25 mouse cellular contexts compared by ENCODE assay signal in the genomic region with DNA sequence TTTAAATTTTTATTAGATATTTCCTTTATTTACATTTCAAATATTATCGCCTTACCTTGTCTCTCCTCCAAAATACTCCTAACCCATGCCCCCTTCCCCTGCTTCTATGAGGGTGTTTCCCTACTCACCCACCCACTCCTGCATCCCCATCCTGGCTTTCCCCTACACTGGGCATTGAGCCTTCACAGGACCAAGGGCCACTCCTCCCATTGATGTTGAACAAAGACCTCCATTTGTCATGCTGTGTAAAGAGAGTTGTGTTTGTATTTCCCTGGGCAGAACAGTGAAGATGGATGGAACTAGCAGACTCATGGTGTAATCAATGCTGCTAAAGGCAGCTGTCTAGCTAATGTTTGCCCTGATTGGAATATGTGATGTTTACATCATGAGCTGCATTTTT.
A peak's percentile ranks its signal among the peaks of the same experiment; 100 is the strongest.
DNase-seq lines count a peak whose midpoint lies in the region; ATAC-seq lines count a peak whose summit lies in the region.
"Had no signal": no experiment of that assay in that cellular context is flagged by ENCODE, and none has a peak within 500 bp of the region (broad histone marks: within the 10 kb centered on the region; RNA-seq: fewer than 3 reads in every experiment).

No protein-coding gene starts in this region.

- peak; percentile 44; the same call in 1 of the 2 replicates for ATAC-seq in midbrain, embryonic 11.5 days (ENCODE audit: low FRiP score)
- ATAC-seq: forebrain, embryonic 13.5 days; inflammation-experienced regulatory T-cells, adult 6 months; midbrain, embryonic 15.5 days; Patski had no signal

- H3K27ac ChIP-seq in midbrain, embryonic 11.5 days (ENCODE audit: low read depth, low read length): no peak overlapping the region
- no peak overlapping the region for H3K27ac ChIP-seq in midbrain, embryonic 10.5 days (replicated peaks)
- H3K27ac ChIP-seq: forebrain, embryonic 13.5 days; layer of hippocampus, adult 2 months; left cerebral cortex, adult 2 months; limb, embryonic 13.5 days; midbrain, embryonic 15.5 days had no signal

- no peak overlapping the region for H3K4me2 ChIP-seq in midbrain, embryonic 11.5 days
- H3K4me2 ChIP-seq: forebrain, embryonic 13.5 days; limb, embryonic 13.5 days; liver, embryonic 11.5 days; midbrain, embryonic 15.5 days had no signal

- H3K4me3 ChIP-seq in midbrain, embryonic 11.5 days (ENCODE audit: low read depth, low read length): no peak overlapping the region
- H3K4me3 ChIP-seq in midbrain, embryonic 10.5 days: no peak overlapping the region
- H3K4me3 ChIP-seq: forebrain, embryonic 13.5 days; layer of hippocampus, adult 2 months; left cerebral cortex, adult 2 months; limb, embryonic 13.5 days; midbrain, embryonic 15.5 days had no signal

- DNase-seq in midbrain, embryonic 11.5 days (ENCODE audit: low spot score, missing footprints): no peak
- no peak for DNase-seq in midbrain, embryonic 10.5 days (ENCODE audit: low spot score)
- DNase-seq in embryo, embryonic 10 days (ENCODE audit: low spot score): peak; percentile 31
- DNase-seq in embryo, embryonic 9.5 days (ENCODE audit: extremely low spot score): peak; percentile 3
- DNase-seq in mesoderm, embryonic 11.5 days (ENCODE audit: low read depth, low spot score): peak; percentile 14
- no peak for DNase-seq in lung, adult 18-20 months
- DNase-seq in right cerebral cortex, adult 18-20 months: no peak
- DNase-seq: adrenal gland, postnatal 10 days; cerebellum, adult 11 months; cerebellum, adult 9-10 months; cerebellum, postnatal 36 days; gastrocnemius, postnatal 14 days; kidney, adult 18-20 months; kidney, postnatal 36 days; lung, postnatal 36 days; right cerebral cortex, postnatal 4 days; thymus, postnatal 4 days had no signal

- 87% methylated on average over 1 of the region's 1 CpGs for WGBS in midbrain, embryonic 11.5 days
- WGBS in midbrain, embryonic 10.5 days: 74% methylated on average over 1 of the region's 1 CpGs

- no peaks in the 10 kb centered on the region for H3K4me1 ChIP-seq in midbrain, embryonic 11.5 days (ENCODE audit: control insufficient read depth, insufficient read depth, low read length)
- H3K4me1 ChIP-seq in midbrain, embryonic 10.5 days: 0 out of 2 replicates have a peak, but pooled peaks cover 4% of the 10 kb centered on the region
- H3K4me1 ChIP-seq: forebrain, embryonic 13.5 days; limb, embryonic 13.5 days; midbrain, embryonic 15.5 days had no signal

- no peaks in the 10 kb centered on the region for H3K9me3 ChIP-seq in midbrain, embryonic 11.5 days (ENCODE audit: control insufficient read depth, low read length)
- H3K9me3 ChIP-seq in midbrain, embryonic 10.5 days (replicated peaks): no peaks in the 10 kb centered on the region
- H3K9me3 ChIP-seq: forebrain, embryonic 13.5 days; limb, embryonic 13.5 days; midbrain, embryonic 15.5 days had no signal

- no peaks in the 10 kb centered on the region for H3K27me3 ChIP-seq in midbrain, embryonic 11.5 days (ENCODE audit: control insufficient read depth, insufficient read depth, low read length)
- no peaks in the 10 kb centered on the region for H3K27me3 ChIP-seq in midbrain, embryonic 10.5 days (ENCODE audit: low read depth, poor library complexity, severe bottlenecking)
- H3K27me3 ChIP-seq: forebrain, embryonic 13.5 days; limb, embryonic 13.5 days; midbrain, embryonic 15.5 days; Patski had no signal

- H3K36me3 ChIP-seq in midbrain, embryonic 11.5 days (ENCODE audit: control insufficient read depth, insufficient read depth, low read length): no peaks in the 10 kb centered on the region
- no peaks in the 10 kb centered on the region for H3K36me3 ChIP-seq in midbrain, embryonic 10.5 days
- H3K36me3 ChIP-seq: limb, embryonic 13.5 days; midbrain, embryonic 15.5 days had no signal

- no peak overlapping the region for H3K9ac ChIP-seq in midbrain, embryonic 11.5 days (ENCODE audit: low read length)
- H3K9ac ChIP-seq: forebrain, embryonic 13.5 days; limb, embryonic 13.5 days; midbrain, embryonic 15.5 days had no signal

Comparison
In these comparisons a context has a peak if more than half of its experiments do, and no peak if none do; other contexts are left out.
1. DNase-seq: peak in embryo, embryonic 10 days (single experiment), embryo, embryonic 9.5 days (single experiment) and mesoderm, embryonic 11.5 days (single experiment); none in midbrain, embryonic 11.5 days (single experiment), midbrain, embryonic 10.5 days (single experiment), lung, adult 18-20 months (0 of 2) and right cerebral cortex, adult 18-20 months (single experiment).